Mouse (Mus musculus): ENCODE results near the gene Card11.

GRCm38 (mm10) chr5:141038342-141038741 is 38.0 kb upstream of the Card11 start:
- TF ChIP-seq CTCF (IDR thresholded peaks at IDR 0.05; ENCODE audit: low read depth) (no peak), EP300 (IDR thresholded peaks at IDR 0.05; ENCODE audit: low read depth) (no peak)
